Mouse (Mus musculus) myocyte (in vitro differentiated cells): ENCODE results near the gene Dgkg.

ENCODE experiments used
- CEBPB ChIP-seq: IDR thresholded peaks from 2 replicates; pipeline ENCODE4 v1.6.1; 2011; ENCODE audit warnings: mild to moderate bottlenecking, moderate library complexity; ENCODE audit not compliant: poor library complexity, insufficient read depth, severe bottlenecking
- E2F4 ChIP-seq: IDR thresholded peaks from one replicate; pipeline ENCODE4 v1.6.1; 2011; ENCODE audit warnings: mild to moderate bottlenecking, control low read depth, moderate library complexity; ENCODE audit not compliant: insufficient read depth
- MAX ChIP-seq: IDR thresholded peaks from one replicate; pipeline ENCODE4 v1.6.1; 2011; ENCODE audit warnings: low read depth, mild to moderate bottlenecking, control low read depth
- MYOG ChIP-seq, 3 experiments: IDR thresholded peaks; one replicate each; pipeline ENCODE4 v1.6.1; 2011; ENCODE audit warnings: control low read depth in 2 of 3, low read depth in 2 of 3, mild to moderate bottlenecking in 2 of 3; ENCODE audit not compliant: insufficient read length in 2 of 3, control insufficient read depth in 1 of 3, insufficient read depth in 1 of 3
- POLR2A ChIP-seq: IDR thresholded peaks from one replicate; pipeline ENCODE4 v1.6.1; 2011; ENCODE audit warnings: low read depth, mild to moderate bottlenecking, control low read depth, moderate library complexity; ENCODE audit not compliant: insufficient read length
- POLR2AphosphoS2 ChIP-seq: IDR thresholded peaks from one replicate; pipeline ENCODE4 v1.6.1; 2011; ENCODE audit warnings: low read depth, control low read depth; ENCODE audit not compliant: insufficient read length
- TCF12 ChIP-seq: IDR thresholded peaks from one replicate; pipeline ENCODE4 v1.6.1; 2011; ENCODE audit warnings: mild to moderate bottlenecking, control low read depth; ENCODE audit not compliant: poor library complexity, insufficient read depth, severe bottlenecking
- TCF3 ChIP-seq: IDR thresholded peaks from one replicate; pipeline ENCODE4 v1.6.1; 2011; ENCODE audit warnings: low read depth, control low read depth; ENCODE audit not compliant: insufficient read length
- USF1 ChIP-seq: IDR thresholded peaks from one replicate; pipeline ENCODE4 v1.6.1; 2011; ENCODE audit warnings: low read depth, mild to moderate bottlenecking, control low read depth, moderate library complexity

- no peak for TF ChIP-seq POLR2AphosphoS2
- TF ChIP-seq POLR2A = no peak
- no peak for TF ChIP-seq CEBPB
- no peak for TF ChIP-seq USF1
- no peak for TF ChIP-seq MYOG (IDR thresholded peaks at IDR 0.05; ENCODE audit: control insufficient read depth in 1 of 3, insufficient read depth in 1 of 3, insufficient read length in 2 of 3, low read depth in 2 of 3)
- TF ChIP-seq TCF3 = no peak
- no peak for TF ChIP-seq E2F4
- TF ChIP-seq TCF12 = no peak
- no peak for TF ChIP-seq MAX
Measured at GRCm38 (mm10) chr16:22602399-22602798, 54.6 kb downstream of the Dgkg start.
